Mouse (Mus musculus) kidney, adult 2 months (tissue): Measurements from ENCODE around the gene Ddn.

Experiments
- CTCF ChIP-seq: fragments of 200-500 bp; conservative IDR thresholded peaks from 2 replicates; pipeline ENCODE4 v1.5.1; 2011; ENCODE audit warnings: low read depth, mild to moderate bottlenecking, control low read depth, low read length, moderate library complexity, mixed read lengths; ENCODE audit not compliant: insufficient read depth, insufficient read length
- POLR2A ChIP-seq: fragments of 200-500 bp; IDR thresholded peaks from one replicate; pipeline ENCODE4 v1.6.1; 2011; ENCODE audit warnings: low read depth, low read length, control low read depth

DNA sequence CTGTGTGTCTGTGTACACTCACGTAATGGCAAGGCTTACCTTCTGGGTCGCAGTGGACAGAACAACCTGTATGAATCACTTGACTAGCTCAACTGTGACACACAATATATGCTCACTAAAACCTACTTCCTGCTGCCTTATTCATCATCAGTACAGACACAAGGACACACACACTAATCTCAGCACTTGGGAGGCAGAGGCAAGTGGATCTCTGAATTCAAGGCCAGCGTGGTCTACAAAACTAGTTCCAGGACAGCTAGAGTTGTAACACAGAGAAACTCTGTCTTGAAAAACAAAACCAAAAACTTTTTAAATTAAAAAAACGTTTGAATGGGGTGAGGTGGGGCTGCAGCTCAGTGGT lies 28.4 kb upstream of the Ddn start:
- TF ChIP-seq CTCF (no peak), POLR2A (no peak)
